Mouse (Mus musculus): Measurements from ENCODE around the gene Ppie. TPM values are rescaled to one million over a fixed set of nuclear protein-coding genes. Genes with fewer than 3 reads are reported as not detected.
A peak's percentile ranks its signal among the peaks of the same experiment; 100 is the strongest.
"Not testable (repeated sequence)": the region's sequence is repeated elsewhere in the genome, so short reads cannot be mapped to it uniquely, and the experiment has no call there.

The Ppie gene
- total RNA-seq (2017), result 19.7 to 35.3 TPM (median 32.0 TPM) in 3 replicates

DNA sequence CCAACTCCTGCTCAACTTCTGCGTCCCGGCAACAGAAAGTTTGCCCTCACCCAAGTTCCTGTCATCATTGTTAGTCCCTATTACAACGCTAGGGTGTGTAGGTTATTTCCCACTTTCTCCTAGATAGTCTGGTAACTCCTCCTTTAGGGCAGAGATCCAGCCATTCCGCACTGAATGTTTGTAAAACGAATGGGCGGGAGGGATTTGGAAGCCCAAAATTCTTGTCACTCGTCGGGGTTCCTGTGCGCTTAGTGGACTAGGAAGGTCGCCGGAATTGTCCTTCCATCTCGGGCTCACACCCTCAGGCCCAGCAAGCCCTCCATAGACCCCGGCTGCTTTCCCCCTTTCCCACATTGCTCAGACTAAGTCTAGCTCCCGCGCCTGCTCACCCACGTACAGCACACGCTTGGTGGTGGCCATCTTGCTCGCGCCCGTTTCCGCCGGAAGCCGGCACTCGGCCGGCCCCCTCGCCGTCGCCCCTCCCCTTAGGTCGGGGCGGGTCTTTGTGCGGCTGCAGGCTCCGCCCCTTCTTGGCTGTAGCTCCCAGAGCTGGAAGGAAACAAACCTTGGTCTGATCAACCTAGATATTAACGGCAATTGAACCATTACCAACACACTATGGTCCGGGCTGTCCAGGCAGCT lies at the start of gene Ppie:
Gene Ppie (minus strand): TSS at position 439 of the 642 bp plus-strand sequence.
- ATAC-seq (replicated peaks; ENCODE audit: insufficient number of reproducible peaks, low FRiP score, low TSS enrichment, poor library complexity, severe bottlenecking), result peak; percentile 93

DNA sequence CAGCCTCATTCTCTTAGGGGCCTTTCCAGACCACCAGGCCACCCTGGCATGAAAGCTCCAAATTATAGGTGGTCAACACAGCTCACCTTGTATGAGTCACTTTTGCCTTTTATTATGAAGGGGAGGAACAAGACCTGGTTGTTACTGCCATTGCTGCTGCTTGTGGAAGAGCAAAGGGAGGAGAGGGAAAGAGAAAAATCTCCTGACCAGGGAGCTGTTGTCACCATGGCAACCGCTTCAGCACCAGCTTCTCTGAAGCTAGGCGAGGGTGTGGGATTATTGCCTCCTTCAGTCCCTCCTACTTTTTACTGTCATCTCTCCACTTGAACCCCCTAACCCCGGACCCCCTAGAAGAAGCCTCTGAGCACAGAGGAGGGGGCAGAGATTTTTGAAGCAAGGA lies 45.1 kb upstream of the Ppie start:
- ATAC-seq (replicated peaks; ENCODE audit: insufficient number of reproducible peaks, low FRiP score, low TSS enrichment, poor library complexity, severe bottlenecking), result no peak

DNA sequence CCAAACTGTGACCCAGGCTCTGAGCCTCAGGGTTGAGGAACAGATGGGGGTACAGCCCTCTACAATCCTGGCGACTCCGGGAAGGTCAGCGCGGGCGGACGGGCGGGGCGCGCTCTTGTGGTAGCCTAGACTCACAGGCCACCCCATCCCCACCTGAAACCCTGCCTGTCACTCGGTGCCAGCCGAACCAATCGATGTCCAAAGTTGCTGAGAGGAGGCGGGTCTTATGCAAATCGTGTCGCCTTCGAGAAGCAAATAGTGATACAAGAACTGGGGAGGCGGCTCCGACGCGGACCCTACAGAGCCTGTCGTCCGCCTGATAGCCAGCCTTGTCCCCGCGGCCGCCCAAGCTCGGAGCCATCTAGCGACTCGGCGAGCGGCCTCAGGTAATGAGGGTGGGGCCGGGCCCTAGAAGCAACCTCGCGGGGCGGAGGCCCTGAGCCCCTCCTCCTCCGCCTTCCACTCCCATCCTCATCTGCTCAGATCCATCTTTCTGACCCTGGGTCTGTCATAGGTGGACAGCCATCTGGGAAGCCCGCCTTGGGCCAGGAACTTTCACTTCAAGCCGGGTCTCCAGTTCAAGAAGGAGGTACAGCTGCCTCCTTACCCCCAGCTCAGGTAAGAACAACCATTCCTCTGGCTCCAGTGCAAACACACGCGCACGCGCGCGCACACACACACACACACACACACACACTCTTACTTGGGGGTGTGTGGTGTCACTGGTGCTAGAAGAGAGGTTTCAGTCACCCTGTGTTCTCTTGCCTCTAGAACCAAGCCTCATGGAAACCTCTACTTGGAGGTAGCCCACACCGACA lies 43.7 kb upstream of the Ppie start:
- peak; percentile 31; the same call in 1 of the 2 replicates for ATAC-seq (replicated peaks; ENCODE audit: insufficient number of reproducible peaks, low FRiP score, low TSS enrichment, poor library complexity, severe bottlenecking)

DNA sequence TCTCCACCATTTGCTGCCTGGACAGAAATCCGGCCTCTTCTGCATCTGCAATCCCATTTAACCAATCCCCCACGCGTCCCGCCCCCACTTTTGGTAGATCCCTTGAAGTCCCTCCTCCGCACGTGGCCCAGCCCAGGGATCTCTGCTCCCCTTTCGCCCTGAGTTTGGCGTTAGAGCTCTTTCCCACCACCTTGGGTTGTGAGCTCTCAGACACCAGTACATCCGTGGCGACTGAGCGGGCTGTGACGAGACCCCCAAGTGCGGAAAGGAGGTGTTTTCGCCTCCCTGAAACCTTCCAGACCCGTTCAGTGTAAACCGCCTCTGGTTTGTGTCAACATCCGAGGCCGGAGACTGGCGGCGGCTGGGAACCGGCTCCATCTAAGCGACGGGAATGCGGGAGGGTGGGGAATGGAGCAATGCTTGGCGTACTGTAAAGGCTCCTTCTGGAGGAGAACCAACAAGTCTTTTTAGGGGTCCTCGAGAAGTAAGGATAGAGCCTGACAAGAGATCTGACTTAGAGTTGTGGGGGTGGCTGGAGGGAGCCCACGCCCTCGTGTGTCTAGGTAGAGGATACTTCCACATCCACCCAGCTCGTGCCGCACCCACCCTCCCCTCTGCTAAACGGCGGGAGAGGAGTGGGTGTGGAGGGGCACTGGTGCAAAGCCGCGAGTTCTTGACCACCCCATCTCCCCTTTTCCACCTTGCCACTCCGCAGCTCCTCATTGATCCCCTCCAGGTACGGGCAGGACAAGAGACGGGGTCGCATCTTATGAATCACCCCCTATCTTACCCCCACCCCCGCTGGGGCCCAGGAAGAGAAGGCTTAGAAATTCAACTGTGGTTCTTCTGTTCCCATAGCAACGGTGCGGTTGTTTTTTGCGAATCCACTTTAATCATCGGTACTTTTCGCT lies 42.8 kb upstream of the Ppie start, which contains the start of gene Hpcal4:
Gene Hpcal4 (plus strand): TSS at position 900 of the 911 bp plus-strand sequence.
- no peak for ATAC-seq (replicated peaks; ENCODE audit: insufficient number of reproducible peaks, low FRiP score, low TSS enrichment, poor library complexity, severe bottlenecking)

DNA sequence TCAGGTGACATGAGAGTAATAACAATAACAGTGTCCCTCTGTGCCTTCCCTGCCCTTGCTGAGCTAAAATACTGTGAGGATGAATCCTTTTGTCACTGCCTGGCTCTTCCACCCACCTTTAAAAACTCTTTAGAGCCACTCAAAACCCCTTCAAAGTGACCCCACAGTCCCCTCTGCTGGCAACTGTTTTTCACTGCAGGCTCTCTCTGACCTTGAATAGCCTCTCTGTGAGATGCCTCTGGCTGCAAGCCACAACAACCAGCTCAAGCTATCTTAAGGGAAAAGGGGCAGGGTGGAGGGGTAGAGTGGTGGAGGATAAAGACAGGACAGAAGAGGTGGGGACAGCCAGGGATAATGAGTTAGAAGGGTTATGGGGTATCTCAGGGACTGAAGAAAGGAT lies 32.1 kb upstream of the Ppie start:
- ATAC-seq (replicated peaks; ENCODE audit: insufficient number of reproducible peaks, low FRiP score, low TSS enrichment, poor library complexity, severe bottlenecking), result no peak

DNA sequence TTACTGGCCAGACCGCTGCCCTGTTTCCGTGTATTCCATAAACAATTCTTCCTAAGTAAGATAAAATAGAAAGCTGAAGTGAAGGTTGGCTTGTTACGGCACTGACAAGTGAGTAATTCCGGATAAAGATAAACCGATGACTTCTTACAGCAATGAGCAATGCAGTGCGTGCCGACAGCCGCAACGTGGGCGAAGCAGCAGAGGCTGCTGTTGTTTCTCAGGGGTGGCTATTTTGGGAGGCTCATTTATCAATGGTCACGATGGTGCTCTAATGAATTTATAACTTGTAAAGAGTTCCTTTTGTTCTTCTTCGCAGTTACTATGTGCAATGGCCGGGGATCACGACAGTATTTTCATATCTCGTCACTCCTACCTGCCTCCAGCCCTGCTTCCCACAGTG lies 24.4 kb upstream of the Ppie start:
- ATAC-seq (replicated peaks; ENCODE audit: insufficient number of reproducible peaks, low FRiP score, low TSS enrichment, poor library complexity, severe bottlenecking), result no peak

DNA sequence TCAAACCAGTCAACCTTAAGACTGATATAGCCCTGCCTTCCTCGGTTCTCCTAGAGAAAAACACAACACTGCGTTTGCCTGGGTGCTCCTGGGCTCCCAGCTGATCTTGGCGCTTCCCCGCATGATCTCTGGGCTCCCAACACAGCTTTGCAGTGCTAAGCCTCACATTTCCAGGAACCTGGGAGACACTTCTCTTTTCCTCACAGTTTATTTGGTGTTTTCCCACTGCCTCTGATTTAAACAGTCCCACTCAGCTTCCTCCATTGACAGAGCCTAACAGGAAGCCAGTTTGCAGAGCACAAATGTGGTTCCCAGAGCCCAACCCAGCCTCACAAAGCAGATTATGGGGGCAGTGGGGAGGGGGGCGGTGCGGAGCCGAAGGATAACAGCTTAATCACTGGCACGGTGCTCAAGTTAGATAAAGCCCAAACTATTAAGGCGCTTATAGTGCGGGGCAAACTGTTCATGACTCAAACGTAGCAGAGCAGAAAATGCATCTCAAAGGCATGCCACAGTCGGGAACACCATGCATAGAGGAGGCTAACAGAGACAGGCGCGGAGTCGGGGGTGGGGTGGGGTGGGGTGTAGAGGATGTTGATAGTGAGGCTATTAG lies 22.7 kb upstream of the Ppie start:
- ATAC-seq (replicated peaks; ENCODE audit: insufficient number of reproducible peaks, low FRiP score, low TSS enrichment, poor library complexity, severe bottlenecking), result no peak

DNA sequence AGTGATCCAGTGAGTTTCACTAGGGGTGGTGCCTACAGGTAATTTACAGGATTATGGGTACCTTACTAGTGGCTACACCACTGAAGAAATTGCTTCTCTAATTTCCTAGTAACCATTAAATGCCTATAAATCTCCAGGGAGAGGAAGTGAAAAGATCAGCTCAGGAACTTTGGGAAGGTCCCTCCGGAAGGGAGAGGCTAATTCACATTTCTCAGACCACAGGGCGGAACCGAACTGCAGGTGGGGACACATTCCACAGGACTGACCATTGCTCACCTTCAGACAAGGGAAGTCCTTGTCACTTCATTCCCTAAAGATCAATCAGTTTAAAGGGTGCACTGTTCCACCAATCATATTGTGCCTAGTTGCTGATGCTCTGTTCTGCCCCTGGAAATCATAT lies 21.5 kb upstream of the Ppie start:
- ATAC-seq (replicated peaks; ENCODE audit: insufficient number of reproducible peaks, low FRiP score, low TSS enrichment, poor library complexity, severe bottlenecking), result not testable (repeated sequence)

DNA sequence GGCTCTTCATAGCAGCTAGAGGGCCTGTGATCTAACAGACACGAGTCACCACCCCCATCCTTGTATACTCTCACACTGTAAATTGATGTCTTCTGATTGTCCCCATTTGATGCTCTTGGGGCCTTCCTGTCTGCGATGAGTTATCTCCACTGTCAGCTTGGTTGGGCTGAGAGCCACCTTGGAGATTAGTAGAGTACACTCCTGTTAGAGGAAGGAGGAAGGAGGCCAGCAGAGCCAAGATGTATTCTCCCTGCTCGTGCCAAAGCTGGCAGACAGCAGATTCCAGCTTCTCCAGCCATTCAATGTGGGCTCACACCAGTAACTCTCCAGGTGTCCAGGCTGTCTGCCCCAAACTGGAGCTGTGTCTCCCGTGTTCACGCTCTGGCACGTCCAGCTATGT lies 20.8 kb upstream of the Ppie start:
- no peak for ATAC-seq (replicated peaks; ENCODE audit: insufficient number of reproducible peaks, low FRiP score, low TSS enrichment, poor library complexity, severe bottlenecking)

DNA sequence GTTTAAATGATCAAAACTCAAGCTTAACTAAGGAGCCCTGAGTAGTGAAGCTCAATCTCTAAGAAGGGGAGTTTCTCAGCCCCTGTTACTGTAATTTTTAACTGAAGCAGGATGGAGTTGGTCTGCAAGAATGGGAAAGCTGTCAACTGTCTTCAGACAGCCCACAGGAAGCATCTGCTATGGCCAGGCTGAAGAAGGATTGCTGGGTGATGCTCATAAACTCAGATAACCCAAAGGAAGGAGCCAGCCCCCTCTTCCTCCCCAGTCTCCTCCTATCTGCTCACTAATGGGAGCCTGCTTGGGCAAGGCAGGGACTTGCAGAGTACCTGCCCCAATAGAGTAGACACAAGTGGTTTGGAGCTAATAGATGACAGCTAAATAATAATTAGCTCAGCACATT lies 16.1 kb upstream of the Ppie start:
- no peak for ATAC-seq (replicated peaks; ENCODE audit: insufficient number of reproducible peaks, low FRiP score, low TSS enrichment, poor library complexity, severe bottlenecking)

DNA sequence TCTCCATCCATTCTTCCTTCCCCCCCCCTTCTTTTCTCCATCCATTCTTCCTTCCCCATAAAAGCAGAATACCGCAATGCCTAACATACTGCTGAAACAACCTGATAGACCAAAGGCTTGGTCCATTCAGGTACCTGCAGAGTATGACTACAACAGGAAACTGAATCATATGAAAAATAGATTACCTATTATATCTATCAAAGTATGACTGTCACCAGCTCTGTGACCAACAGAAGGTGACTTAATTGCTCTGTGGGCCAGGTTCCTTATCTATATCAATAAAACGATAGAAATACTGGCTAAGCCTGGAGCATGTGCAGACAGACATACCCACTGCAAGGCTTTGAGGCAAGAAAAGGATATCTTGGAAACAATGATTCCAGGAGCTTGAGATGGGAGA lies 15.7 kb upstream of the Ppie start:
- no peak for ATAC-seq (replicated peaks; ENCODE audit: insufficient number of reproducible peaks, low FRiP score, low TSS enrichment, poor library complexity, severe bottlenecking)

DNA sequence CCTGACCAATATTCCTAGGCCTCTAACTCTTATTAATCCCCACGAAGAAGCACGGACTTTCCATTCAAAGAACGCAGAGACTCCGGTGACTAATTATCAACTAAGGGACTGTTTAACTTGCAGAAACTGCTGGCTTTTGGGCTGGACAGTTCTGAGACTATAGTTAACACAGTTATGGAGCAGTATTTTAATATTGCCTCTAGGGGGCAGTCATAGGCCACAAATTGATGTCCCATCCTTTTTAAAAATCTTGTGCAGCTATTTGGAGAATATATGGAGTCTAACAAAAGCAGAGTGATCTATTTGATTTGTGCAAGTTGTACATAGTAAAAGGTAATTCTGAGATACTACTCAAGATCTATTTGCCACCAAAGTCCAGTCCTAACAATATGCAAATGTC lies 15.3 kb upstream of the Ppie start:
- ATAC-seq (replicated peaks; ENCODE audit: insufficient number of reproducible peaks, low FRiP score, low TSS enrichment, poor library complexity, severe bottlenecking), result no peak

DNA sequence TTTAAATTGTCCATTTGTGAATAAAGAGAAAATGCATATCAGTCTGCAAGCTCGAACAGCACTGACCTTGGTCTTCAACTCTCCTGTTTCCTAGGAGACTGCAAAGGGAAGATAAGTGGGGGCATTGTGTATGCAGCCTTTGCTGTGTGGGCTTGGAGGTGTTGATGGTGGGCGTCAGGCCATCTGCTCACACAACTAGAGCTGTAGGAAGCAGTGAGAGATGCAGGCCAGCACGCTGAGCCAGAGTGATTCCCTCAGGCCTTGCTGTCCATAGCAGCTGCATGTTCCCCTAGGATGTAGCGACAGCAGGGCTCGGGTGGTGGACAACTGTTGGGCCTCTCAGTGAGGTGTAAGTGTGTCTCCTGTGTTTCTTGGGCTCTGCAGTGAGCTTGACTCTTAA lies 13.2 kb upstream of the Ppie start:
- no peak for ATAC-seq (replicated peaks; ENCODE audit: insufficient number of reproducible peaks, low FRiP score, low TSS enrichment, poor library complexity, severe bottlenecking)

DNA sequence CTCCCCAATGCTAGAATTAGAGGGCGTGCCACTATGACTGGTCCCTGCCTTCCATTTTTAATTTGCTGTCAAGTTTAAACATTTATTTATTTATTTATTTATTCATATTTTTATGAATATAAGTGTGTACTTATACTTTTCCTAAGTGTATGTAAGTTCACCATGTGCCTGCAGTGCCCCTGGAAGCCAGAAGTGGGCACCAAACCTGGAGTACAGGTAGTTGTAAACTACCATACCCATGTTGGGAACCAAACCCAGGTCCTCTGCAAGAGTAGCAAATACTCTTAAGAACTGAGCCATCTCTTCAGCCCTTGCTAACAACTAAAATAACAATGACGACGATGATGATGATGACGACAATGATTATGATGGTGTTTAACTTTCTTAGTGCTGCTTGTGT lies 12.3 kb upstream of the Ppie start:
- ATAC-seq (replicated peaks; ENCODE audit: insufficient number of reproducible peaks, low FRiP score, low TSS enrichment, poor library complexity, severe bottlenecking), result no peak

DNA sequence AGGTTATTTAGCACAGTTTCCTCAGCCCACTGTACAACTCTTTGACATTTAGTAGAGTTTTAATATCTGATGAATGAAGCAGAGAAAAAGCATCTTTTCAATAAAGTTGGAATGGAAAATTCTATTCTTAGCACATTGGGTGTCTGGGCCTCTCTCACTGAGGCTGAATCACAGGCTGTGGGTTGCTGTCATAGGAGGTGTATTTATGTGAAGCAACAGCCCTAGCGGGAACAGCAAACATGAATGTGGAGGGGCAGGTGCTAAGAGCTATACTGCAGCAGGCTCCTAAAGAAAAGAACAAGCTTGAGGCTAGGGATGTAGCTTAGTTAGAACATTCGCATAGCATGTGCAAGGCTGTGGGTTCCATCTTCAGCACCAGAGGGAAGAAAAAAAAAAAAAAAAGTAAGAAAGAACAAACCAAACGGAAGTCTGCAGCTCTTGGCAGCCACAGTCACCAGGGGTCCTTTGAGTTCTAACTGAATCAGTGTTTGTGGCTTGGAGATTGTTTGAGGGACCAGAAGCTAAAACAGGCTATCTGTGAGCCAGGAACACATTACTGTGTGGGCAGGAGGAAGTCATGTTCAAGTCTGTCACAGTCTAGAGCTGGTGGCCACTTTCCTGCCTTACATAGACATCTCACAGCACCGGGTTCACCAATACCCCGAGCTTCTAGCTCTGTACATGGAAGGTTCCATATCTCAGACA lies 7.8 kb upstream of the Ppie start:
- ATAC-seq (replicated peaks; ENCODE audit: insufficient number of reproducible peaks, low FRiP score, low TSS enrichment, poor library complexity, severe bottlenecking), result no peak

DNA sequence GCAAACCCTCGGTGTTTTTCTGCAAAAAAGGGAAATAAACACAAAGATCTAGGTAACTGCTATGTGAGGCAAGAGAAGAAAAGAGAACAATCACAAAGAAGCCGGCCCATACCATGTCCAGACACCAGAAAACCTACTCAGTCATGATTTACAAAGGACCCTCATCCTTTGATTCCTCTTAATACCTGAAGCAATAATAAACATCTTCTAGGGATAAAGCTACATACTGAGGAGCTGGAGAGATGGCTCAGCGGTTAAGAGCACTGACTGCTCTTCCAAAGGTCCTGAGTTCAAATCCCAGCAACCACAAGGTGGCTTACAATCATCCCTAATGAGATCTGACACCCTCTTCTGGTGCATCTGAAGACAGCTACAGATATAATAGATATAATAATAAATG lies 2.2 kb downstream of the Ppie start:
- no peak for ATAC-seq (replicated peaks; ENCODE audit: insufficient number of reproducible peaks, low FRiP score, low TSS enrichment, poor library complexity, severe bottlenecking)

DNA sequence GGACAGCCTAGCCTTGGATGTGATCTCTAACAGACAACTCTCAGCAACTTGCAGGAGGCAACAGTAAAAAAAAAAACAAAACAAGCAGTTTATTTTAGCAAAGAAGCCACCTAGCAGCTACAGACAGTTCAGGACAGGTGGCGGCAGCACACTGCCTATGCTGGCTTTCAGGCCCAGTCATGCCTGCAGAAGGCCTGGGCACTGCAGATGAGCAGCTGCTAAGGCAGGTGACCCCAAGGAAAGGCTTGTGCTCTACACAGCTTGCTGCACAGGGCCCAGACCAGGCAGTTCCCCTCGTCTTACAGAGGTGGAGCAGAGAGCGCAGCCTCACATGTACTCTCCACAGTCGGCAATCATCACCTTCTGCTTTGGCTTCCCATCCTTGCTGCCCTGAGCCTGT lies 12.7 kb downstream of the Ppie start:
- ATAC-seq (replicated peaks; ENCODE audit: insufficient number of reproducible peaks, low FRiP score, low TSS enrichment, poor library complexity, severe bottlenecking), result no peak

DNA sequence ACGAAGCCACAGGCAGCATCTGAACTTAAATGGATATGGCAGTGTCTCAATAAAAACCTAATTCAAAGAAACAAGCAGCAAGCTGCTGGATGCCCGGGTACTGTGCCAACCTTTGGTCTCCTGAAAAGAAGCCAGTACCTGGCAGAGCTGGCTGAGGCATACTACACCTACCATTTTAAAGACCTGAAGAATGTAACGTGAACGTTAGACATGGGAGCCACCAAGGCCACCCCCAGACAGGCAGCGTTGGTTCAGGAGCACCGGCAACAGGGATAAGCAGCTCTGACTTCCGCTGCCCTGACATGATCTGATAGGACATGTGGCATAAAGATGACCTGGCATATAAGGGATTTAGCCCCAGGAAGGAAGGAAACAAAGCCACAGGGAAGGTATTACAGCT lies 13.1 kb downstream of the Ppie start:
- ATAC-seq (replicated peaks; ENCODE audit: insufficient number of reproducible peaks, low FRiP score, low TSS enrichment, poor library complexity, severe bottlenecking), result no peak

All from monocyte, adult 5-6 weeks (primary cell).